In genomic region chr2:169510741-169511140, GRCm38 (mm10) we compare ENCODE assay signal across 18 mouse cellular contexts.
DNase-seq lines count a peak whose midpoint lies in the region; ATAC-seq and TF ChIP-seq lines count a peak whose summit lies in the region.
"Had no signal": no experiment of that assay in that cellular context is flagged by ENCODE, and none has a peak within 500 bp of the region (broad histone marks: within the 10 kb centered on the region; RNA-seq: fewer than 3 reads in every experiment).

No protein-coding gene starts in this region.

- no peak overlapping the region for H3K4me3 ChIP-seq in ES-E14 (ENCODE audit: insufficient read depth in 1 of 2, low read depth in 1 of 2, low read length in 2 of 2, poor library complexity in 1 of 2, severe bottlenecking in 1 of 2)
- H3K4me3 ChIP-seq in forebrain, postnatal 0 days (ENCODE audit: low read depth, low read length): no peak overlapping the region
- H3K4me3 ChIP-seq: embryonic facial prominence, embryonic 10.5 days; embryonic facial prominence, embryonic 12.5 days; forebrain, embryonic 12.5 days had no signal

- 87% methylated on average over 2 of the region's 2 CpGs for WGBS in forebrain, postnatal 0 days

- no peaks in the 10 kb centered on the region for H3K9me3 ChIP-seq in ES-E14 (ENCODE audit: control insufficient read depth, insufficient read depth, low read depth, low read length)
- no peaks in the 10 kb centered on the region for H3K9me3 ChIP-seq in forebrain, postnatal 0 days (ENCODE audit: low read length)
- H3K9me3 ChIP-seq: embryonic facial prominence, embryonic 10.5 days; embryonic facial prominence, embryonic 12.5 days; forebrain, embryonic 12.5 days had no signal

- peaks cover 2 to 4% of the 10 kb centered on the region in 2 experiments; a peak in 2 of 4 replicates for H3K4me1 ChIP-seq in ES-E14 (ENCODE audit: control insufficient read depth in 2 of 2, insufficient read depth in 2 of 2, low read length in 2 of 2, poor library complexity in 1 of 2)
- no peaks in the 10 kb centered on the region for H3K4me1 ChIP-seq in forebrain, postnatal 0 days (ENCODE audit: insufficient read depth)
- H3K4me1 ChIP-seq: embryonic facial prominence, embryonic 12.5 days; forebrain, embryonic 12.5 days had no signal

- H3K9ac ChIP-seq in ES-E14 (ENCODE audit: insufficient read depth, low read depth, low read length, poor library complexity, severe bottlenecking): no peak overlapping the region
- no peak overlapping the region for H3K9ac ChIP-seq in forebrain, postnatal 0 days
- H3K9ac ChIP-seq: embryonic facial prominence, embryonic 12.5 days; forebrain, embryonic 12.5 days had no signal

- H3K27ac ChIP-seq in ES-E14 (ENCODE audit: insufficient read depth, low read depth, low read length, poor library complexity, severe bottlenecking): no peak overlapping the region
- no peak overlapping the region for H3K27ac ChIP-seq in forebrain, postnatal 0 days (ENCODE audit: low read depth, low read length)
- H3K27ac ChIP-seq: embryonic facial prominence, embryonic 10.5 days; embryonic facial prominence, embryonic 12.5 days; forebrain, embryonic 12.5 days had no signal

- no peaks in the 10 kb centered on the region for H3K27me3 ChIP-seq in forebrain, postnatal 0 days (ENCODE audit: insufficient read depth, low read length)
- H3K27me3 ChIP-seq: embryonic facial prominence, embryonic 12.5 days; forebrain, embryonic 12.5 days had no signal

- TF ChIP-seq CTCF in forebrain, postnatal 0 days (IDR thresholded peaks at IDR 0.05; ENCODE audit: low read depth): no peak

- no peak for ATAC-seq in forebrain, postnatal 0 days
- ATAC-seq: forebrain, embryonic 14.5 days; forebrain, embryonic 16.5 days had no signal

- in situ Hi-C loops in ES-E14 (cut with MboI; ENCODE audit: low sequenced_read_pairs in 2 of 2, unreplicated experiment in 2 of 2): no loop called here

- DNase-seq in ES-CJ7 (ENCODE audit: low read depth, low spot score) (peak; percentile 53), ES-E14 (ENCODE audit: low read depth, low spot score) (peak; percentile 33), ZHBTc4 (ENCODE audit: low read depth, low spot score) (peak; percentile 71)
- DNase-seq in forebrain, postnatal 0 days: no peak
- DNase-seq in kidney, postnatal 36 days: no peak
- DNase-seq: adrenal gland, adult 2 months; adrenal gland, postnatal 10 days; adrenal gland, postnatal 25 days; cerebellum, adult 11-12 months; cerebellum, adult 2 months; cerebellum, adult 9-10 months; cerebellum, postnatal 10 days; cerebellum, postnatal 25 days had no signal

- H3K4me2 ChIP-seq in forebrain, postnatal 0 days (ENCODE audit: low read depth): no peak overlapping the region
- H3K4me2 ChIP-seq: embryonic facial prominence, embryonic 12.5 days; forebrain, embryonic 12.5 days had no signal

- no peaks in the 10 kb centered on the region for H3K36me3 ChIP-seq in ES-E14 (ENCODE audit: control insufficient read depth, insufficient read depth, low read length, poor library complexity, severe bottlenecking)
- no peaks in the 10 kb centered on the region for H3K36me3 ChIP-seq in forebrain, postnatal 0 days (ENCODE audit: insufficient read depth)
- H3K36me3 ChIP-seq: embryonic facial prominence, embryonic 10.5 days; embryonic facial prominence, embryonic 12.5 days; forebrain, embryonic 12.5 days had no signal

TF ChIP-seq in ES-E14, 5 proteins besides CTCF, POLR2A, EP300 and RAD21:
- no peak for TF ChIP-seq MAFK (IDR thresholded peaks at IDR 0.05; ENCODE audit: insufficient read depth, low read depth, low read length)
- no peak for TF ChIP-seq ZNF384 (IDR thresholded peaks at IDR 0.05; ENCODE audit: low read depth, low read length)
- TF ChIP-seq CHD2 (IDR thresholded peaks at IDR 0.05; ENCODE audit: low read depth, low read length): no peak
- no peak for TF ChIP-seq ZC3H11A (IDR thresholded peaks at IDR 0.05; ENCODE audit: borderline replicate concordance, low read depth, low read length)
- TF ChIP-seq HCFC1 (IDR thresholded peaks at IDR 0.05; ENCODE audit: borderline replicate concordance, insufficient read depth, low read length): no peak

Comparison
In these comparisons a context has a peak if more than half of its experiments do, and no peak if none do; other contexts are left out.
1. DNase-seq: peak in ES-CJ7 (single experiment), ES-E14 (single experiment) and ZHBTc4 (single experiment); none in forebrain, postnatal 0 days (single experiment) and kidney, postnatal 36 days (0 of 2).